Mouse (Mus musculus): ENCODE measurements around the gene Uba3.

DNA sequence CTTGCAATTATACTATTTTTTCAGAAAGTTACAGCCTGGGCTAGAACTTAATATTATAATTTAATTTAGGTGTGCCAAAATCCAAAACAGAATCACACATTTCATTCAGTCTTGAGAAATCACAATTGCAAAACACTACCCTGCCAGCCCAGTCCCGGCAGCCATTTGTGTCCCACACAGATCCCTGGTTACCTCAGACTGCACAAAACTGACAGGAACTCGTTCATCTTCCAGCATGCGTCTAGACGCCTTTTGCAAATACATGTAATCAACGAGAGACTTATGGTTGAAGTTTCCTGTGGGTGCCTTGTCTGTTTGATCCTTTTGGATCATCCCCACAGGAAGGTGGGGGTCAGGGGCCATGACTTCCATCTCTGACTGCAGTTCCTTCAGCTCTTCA lies 46.6 kb upstream of the Uba3 start:
- TF ChIP-seq CTCF (IDR thresholded peaks at IDR 0.05; ENCODE audit: control insufficient read depth, insufficient read depth, insufficient read length) (no peak), USF1 (IDR thresholded peaks at IDR 0.05; ENCODE audit: low read depth) (no peak)

Data from C2C12 (cell line).